Mouse (Mus musculus) cerebellum, adult 11-12 months (tissue): Measurements from ENCODE around the gene Serpina1d.
"Not testable (repeated sequence)": the region's sequence is repeated elsewhere in the genome, so short reads cannot be mapped to it uniquely, and the experiment has no call there.

Experiments used
- DNase-seq: peaks from one replicate; pipeline ENCODE4 v3.0.0; 2022

The Serpina1d gene

DNA sequence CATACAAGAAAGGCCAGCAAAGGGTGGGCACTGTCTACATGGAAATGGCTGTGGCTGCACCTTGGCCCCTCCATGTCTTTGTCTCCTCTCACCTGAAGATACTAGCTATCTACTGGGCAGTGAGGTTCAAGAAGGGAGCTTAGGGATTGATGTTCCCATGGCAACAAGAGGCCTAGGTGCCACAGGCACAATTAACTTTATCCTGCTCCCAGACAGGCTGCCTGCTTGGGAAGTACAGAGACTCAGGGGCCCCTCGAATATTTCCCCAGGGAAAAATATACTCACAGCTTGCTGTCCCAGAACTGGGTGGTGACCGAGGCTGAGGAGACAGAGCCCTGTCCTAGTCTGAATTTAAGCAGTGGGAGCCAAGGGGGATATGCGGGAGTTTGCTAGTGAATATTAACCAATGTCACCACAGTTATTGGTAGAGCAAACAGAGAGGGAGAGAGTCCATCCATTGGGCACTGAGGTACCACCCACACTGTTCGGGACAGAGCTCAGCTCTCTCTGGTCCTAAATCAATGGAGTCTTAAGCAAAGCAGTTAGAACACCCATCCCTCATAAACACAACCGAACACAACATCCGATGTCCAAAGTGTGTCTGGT, at the start of gene Serpina1d:
Gene Serpina1d (minus strand): TSS at position 347 of the 606 bp plus-strand sequence.
- DNase-seq = not testable (repeated sequence)

DNA sequence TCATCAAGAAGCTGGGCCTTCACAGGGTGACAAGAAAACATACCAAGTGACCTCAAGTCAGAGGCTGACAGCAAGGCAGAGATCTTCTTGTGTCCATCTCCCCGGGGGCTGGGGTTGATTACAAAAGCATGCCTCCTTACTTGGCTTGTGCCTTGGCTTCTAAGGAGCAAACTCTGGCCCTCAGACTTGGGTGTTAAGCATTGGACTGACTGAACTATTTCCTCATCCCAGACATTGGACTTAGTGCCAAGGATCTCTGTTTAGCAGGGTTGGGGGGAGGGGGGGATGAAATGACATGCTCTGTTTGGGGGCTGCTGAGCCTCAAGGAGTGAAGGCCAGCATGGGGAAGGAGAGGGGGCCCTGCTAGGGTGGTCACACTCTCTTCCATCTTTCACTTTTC, 2.8 kb downstream of the Serpina1d start:
- not testable (repeated sequence) for DNase-seq

DNA sequence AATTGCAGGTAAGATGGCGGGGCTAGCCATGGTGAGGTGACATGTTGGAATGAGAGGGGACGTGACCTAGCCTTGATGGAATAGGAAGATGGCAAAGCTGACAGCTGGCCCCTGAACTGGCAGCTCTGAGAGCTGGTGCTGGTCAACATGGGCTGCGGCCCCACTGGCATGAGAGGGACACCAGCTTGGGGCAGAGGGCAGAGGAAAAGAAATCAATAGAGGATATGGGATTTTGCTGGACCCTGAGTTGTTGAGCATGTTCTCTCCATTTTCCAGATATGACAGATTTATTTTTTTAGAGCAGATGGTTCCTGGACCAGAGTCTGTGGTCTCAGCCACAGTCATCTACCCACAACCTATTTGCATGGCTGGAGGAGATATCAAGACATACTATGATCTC, 10.3 kb downstream of the Serpina1d start:
- DNase-seq = not testable (repeated sequence)

DNA sequence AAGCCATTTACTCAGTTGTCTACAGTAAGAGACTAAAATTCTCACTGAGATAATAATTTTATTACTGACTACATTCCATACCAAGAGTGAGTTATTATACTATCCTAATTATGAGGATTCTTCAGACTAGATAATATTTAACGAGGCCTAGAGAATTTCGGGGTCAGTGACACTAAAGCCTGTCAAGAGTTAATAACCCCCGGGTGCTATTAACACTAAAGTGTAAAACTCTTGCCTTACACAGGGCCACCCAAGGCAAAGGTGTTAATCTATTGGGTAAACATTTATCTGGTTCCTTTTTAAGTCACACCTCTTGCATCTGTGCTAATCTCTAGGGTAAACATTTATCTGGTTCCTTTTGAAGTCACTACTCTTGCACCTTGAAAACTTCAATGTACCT, 13.1 kb downstream of the Serpina1d start:
- not testable (repeated sequence) for DNase-seq

DNA sequence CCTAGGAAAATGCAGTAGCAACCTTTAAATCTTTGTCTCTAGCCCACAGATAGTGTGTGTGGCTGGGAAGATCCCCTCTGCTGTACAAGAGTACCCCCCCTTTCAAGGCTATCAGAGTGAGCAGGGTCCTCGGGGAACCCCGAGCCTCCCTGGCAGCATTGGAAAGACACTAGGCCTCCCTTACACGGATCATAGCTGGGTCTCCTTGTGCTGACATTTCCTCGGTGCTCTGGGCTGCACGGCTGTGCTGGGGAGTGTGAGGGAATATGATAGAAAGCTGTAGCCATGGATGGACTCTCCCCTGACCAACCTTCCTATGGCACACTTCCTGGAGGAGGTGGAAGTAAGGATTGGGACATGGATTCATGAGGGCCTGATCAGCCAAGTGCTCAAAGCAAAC, 27.4 kb downstream of the Serpina1d start:
- DNase-seq = not testable (repeated sequence)

DNA sequence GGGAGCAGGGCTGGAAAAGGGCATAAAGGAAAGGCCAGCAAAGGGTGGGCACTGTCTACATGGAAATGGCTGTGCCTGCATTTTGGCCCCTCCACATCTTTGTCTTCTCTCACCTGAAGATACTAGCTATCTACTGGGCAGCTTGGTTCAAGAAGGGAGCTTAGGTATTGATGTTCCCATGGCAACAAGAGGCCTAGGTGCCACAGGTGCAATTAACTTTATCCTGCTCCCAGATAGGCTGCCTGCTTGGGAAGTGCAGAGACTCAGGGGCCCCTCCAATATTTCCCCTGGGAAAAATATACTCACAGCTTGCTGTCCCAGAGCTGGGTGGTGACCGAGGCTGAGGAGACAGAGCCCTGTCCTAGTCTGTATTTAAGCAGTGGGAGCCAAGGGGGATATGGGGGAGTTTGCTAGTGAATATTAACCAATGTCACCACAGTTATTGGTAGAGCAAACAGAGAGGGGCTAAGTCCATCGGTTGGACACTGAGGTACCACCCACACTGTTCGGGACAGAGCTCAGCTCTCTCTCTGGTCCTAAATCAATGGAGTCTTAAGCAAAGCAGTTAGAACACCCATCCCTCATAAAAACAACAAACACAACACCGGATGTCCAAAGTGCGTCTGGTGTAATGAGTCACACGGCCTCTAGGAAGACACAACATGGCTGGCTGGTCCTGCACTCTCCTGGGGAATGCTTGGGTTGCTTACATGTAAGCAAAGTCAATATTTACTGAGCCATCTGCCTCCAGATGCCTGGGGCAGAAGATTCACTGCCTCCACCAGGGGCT, 35.4 kb downstream of the Serpina1d start:
- not testable (repeated sequence) for DNase-seq

DNA sequence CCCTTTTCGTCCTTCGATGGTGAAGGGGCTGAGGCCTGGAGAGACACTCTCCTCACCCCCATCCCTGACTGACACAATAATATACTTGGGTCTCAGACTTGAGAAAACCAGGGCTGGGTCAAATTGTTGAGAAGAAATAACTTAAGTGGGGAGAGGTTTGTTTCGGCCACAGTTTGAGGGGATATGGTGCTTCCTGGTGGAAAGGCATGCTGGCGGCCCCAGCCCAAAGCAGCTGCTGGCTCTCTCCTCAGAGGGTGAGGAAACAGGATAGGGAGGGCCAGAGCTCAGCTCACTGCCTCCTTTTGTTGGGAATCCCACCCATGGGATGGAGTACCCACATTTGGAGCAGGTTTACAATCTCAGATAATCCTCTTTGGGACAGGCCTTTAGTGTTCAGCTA, 37.8 kb downstream of the Serpina1d start:
- not testable (repeated sequence) for DNase-seq

DNA sequence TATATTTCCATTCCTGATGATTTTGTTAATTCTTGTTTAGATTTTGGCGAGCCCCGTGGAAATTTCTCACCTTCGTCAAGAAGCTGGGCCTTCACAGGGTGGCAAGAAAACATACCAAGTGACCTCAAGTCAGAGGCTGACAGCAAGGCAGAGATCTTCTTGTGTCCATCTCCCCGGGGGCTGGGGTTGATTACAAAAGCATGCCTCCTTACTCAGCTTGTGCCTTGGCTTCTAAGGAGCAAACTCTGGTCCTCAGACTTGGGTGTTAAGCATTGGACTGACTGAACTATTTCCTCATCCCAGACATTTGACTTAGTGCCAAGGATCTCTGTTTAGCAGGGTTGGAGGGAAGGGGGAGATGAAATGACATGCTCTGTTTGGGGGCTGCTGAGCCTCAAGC, 38.3 kb downstream of the Serpina1d start:
- not testable (repeated sequence) for DNase-seq
